Mouse (Mus musculus): ENCODE data around the gene Mroh2a.

DNA sequence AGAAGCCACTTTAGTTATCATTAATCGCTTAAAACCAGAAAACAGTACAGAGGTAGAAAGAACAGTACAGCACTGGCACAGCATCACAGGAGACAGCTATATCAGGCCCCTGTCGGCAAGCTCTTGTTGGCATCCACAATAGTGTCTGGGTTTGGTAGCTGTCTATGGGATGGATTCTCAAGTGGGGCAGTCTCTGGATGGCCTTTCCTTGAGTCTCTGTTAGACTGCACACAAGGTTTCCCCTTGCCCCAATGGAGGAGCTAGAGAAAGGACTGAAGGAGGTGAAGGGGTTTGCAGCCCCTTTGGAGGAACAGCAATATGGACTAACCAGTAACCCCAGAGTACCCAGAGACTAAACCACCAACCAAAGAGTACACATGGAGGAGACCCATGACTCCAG, 65.3 kb downstream of the Mroh2a start:
- no peak for TF ChIP-seq CTCF (IDR thresholded peaks at IDR 0.05; ENCODE audit: insufficient read depth, low read depth, low read length)
- no peak for TF ChIP-seq POLR2A (IDR thresholded peaks at IDR 0.05; ENCODE audit: insufficient read depth, low read depth, low read length)

Data from olfactory bulb, adult 2 months (tissue).